Mouse (Mus musculus): Measurements from ENCODE around the gene Efcab6.

DNA sequence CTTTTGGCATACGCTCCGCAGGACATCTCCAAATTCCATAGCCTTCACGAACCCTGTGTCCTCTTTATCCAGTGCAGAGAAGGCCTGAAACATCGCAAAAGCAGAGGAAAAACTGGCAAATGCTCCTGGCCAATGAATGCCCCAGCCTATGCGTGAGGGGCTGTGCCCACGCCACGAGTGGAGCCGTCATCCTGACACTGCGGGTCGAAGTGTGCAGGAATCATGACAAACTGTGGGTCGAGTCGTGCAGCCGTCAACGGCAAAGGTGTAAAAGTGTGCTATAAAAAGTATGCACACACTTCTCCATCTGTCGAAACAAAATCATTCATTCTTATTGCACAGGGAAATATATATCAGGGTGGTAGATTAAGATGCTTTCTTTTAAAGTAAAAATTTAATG, 172.3 kb downstream of the Efcab6 start:
- TF ChIP-seq CTCF (IDR thresholded peaks at IDR 0.05; ENCODE audit: borderline replicate concordance, insufficient read depth, low read length) = no peak
- TF ChIP-seq POLR2A (IDR thresholded peaks at IDR 0.05; ENCODE audit: low read depth, low read length) = no peak

Measured in embryonic fibroblast, embryonic 13.5 days (primary cell).